Mouse (Mus musculus) neural tube, embryonic 12.5 days (tissue): Measurements from ENCODE around the gene Ahrr. TPM values are rescaled to one million over a fixed set of nuclear protein-coding genes. Genes with fewer than 3 reads are reported as not detected.

Experiments
- ATAC-seq: fragments of 200-750 bp; cut with Nextera tagmentation; 2 replicates; pipeline ENCODE4 v1.8.0; 2017; ENCODE audit warnings: low read depth, mild to moderate bottlenecking, moderate TSS enrichment, moderate library complexity; ENCODE audit not compliant: low FRiP score
- H3K27ac ChIP-seq: fragments of 300-500 bp; sonication (generic); 2 replicates; pipeline ENCODE4 v1.5.1; 2016
- H3K27me3 ChIP-seq: fragments of 300-500 bp; sonication (generic); replicated peaks from 2 replicates; pipeline ENCODE4 v1.6.1; 2016; ENCODE audit warnings: mild to moderate bottlenecking
- H3K36me3 ChIP-seq: fragments of 300-500 bp; sonication (generic); 2 replicates; pipeline ENCODE4 v1.6.1; 2016; ENCODE audit warnings: mild to moderate bottlenecking
- H3K4me1 ChIP-seq: fragments of 300-500 bp; sonication (generic); 2 replicates; pipeline ENCODE4 v1.6.1; 2016
- H3K4me2 ChIP-seq: fragments of 300-500 bp; sonication (generic); replicated peaks from 2 replicates; pipeline ENCODE4 v1.6.1; 2016; ENCODE audit warnings: mild to moderate bottlenecking
- H3K4me3 ChIP-seq: fragments of 300-500 bp; sonication (generic); 2 replicates; pipeline ENCODE4 v1.5.1; 2016
- H3K9ac ChIP-seq: fragments of 300-500 bp; sonication (generic); 2 replicates; pipeline ENCODE4 v1.6.1; 2016; ENCODE audit warnings: mild to moderate bottlenecking
- H3K9me3 ChIP-seq: fragments of 300-500 bp; sonication (generic); 2 replicates; pipeline ENCODE4 v1.6.1; 2016; ENCODE audit warnings: mild to moderate bottlenecking
- WGBS: fragments of 180-500 bp; shearing (Covaris S2); methylation state at CpG from one replicate; pipeline ENCODE4 v1.1.7; 2016; 5-methylcytosine and 5-hydroxymethylcytosine counted together
- polyA plus RNA-seq: library from polyadenylated mRNA; unstranded; fragments of >200 nt; fragmentation: Nextera tagmentation; extraction: Ambion mirVana; gene quantifications from 2 replicates; pipeline ENCODE4 v1.2.1, GENCODE M21; 2016

The Ahrr gene
- polyA plus RNA-seq, 1 experiment from 2014 or later, result 1.3 TPM

DNA sequence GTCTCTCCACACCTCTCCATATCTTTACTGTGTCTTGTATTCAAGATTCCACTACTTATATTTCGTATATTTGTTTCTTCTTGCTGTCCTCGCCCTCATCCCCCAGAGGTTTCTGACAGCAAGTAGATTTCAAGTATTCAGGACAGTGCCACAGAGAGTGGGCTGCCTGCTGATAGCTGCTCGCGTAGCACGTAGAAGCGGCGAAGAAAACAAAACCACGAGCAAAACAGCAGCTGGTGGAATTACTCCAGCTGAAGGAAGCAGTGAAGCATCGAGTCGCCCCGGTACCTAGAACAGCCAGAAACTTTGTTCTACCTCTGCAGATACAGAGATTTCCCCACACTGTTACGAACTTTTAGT is 83.2 kb downstream of the Ahrr start:
- H3K27me3 ChIP-seq, result no peaks in the 10 kb centered on the region
- ATAC-seq, result peak; percentile 70
- H3K36me3 ChIP-seq, result peaks cover 14% of the 10 kb centered on the region
- no peaks in the 10 kb centered on the region for H3K9me3 ChIP-seq
- H3K4me2 ChIP-seq, result peak overlapping the region; percentile 67
- peaks cover 10% of the 10 kb centered on the region for H3K4me1 ChIP-seq
- WGBS, result 21% methylated on average over 12 of the region's 12 CpGs
- 0 out of 2 replicates have a peak overlapping the region, but pooled peaks have one; percentile 34 for H3K27ac ChIP-seq
- H3K9ac ChIP-seq, result peak overlapping the region; percentile 81
- H3K4me3 ChIP-seq, result peak overlapping the region; percentile 75

DNA sequence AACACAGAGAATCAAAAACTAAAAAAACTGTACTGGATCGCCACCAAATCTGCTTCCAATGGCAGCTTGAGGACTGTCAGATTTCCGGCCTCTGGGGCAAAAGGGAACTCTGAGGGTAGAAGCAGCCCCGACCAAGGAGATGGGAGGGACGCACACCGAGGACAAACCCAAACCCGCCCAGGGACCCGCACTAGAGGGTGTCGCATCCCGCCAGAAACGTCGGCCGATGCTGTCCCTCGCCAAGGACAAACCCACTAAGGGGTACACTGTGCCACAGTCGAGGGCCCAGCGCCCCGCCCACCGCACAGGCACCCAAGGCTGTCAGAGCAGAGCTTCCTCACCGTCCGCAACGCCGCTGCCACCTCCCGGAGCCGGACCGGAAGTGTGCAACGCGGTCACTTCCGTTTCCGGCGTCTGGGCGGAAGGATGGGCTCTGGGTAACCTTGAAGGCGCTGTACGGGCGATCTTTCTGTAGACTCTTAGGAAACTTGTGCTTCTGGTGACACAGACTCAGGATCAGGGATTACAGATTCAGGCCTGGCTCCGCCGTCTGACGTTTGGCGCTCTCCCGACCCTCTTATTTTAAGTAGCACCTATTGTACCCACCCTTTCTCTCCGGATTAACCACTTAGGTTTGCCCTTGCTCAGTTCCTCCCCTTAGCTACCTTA is 83.7 kb downstream of the Ahrr start, which contains the start of gene Exoc3:
Gene Exoc3 (minus strand): TSS at position 416 of the 669 bp plus-strand sequence.
- H3K9me3 ChIP-seq, result no peaks in the 10 kb centered on the region
- peak within 1 kb of the TSS; percentile 81 for H3K9ac ChIP-seq
- peaks cover 10% of the 10 kb centered on the region for H3K4me1 ChIP-seq
- ATAC-seq, result peak; percentile 99
- peaks cover 19% of the 10 kb centered on the region for H3K36me3 ChIP-seq
- H3K27ac ChIP-seq, result 0 out of 2 replicates have a peak within 1 kb of the TSS, but pooled peaks have one; percentile 34
- H3K4me2 ChIP-seq, result peak within 1 kb of the TSS; percentile 67
- under 1% methylated on average over 39 of the region's 39 CpGs for WGBS
- H3K4me3 ChIP-seq, result peak within 1 kb of the TSS; percentile 75
- H3K27me3 ChIP-seq, result no peaks in the 10 kb centered on the region

DNA sequence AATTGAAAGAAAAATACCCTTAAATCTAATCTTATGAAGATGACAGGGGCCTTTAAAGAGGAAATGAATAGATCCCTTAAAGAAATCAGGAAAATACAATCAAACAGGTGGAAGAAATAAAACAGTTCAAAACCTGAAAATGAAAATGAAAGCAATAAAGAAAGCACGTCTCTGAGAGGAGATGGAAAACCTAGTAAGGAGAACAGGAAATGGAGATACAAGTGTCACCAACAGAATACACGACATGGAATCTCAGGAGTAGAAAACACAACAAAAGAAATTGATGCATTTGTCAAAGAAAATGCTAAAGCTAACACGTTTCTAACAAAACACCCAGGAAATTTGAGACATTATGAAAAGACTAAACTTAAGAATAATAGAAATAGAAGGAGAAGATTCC is 95.7 kb downstream of the Ahrr start:
- H3K27me3 ChIP-seq, result no peaks in the 10 kb centered on the region
- peaks cover 43% of the 10 kb centered on the region for H3K36me3 ChIP-seq
- no peak overlapping the region for H3K4me3 ChIP-seq
- no peaks in the 10 kb centered on the region for H3K4me1 ChIP-seq
- no peak overlapping the region for H3K4me2 ChIP-seq
- no peak for ATAC-seq
- WGBS, result 85% methylated on average over 3 of the region's 3 CpGs
- no peak overlapping the region for H3K9ac ChIP-seq
- no peak overlapping the region for H3K27ac ChIP-seq
- H3K9me3 ChIP-seq, result no peaks in the 10 kb centered on the region

- no peaks in the 10 kb centered on the region for H3K4me1 ChIP-seq
- no peak overlapping the region for H3K4me2 ChIP-seq
- H3K9ac ChIP-seq, result no peak overlapping the region
- H3K27ac ChIP-seq, result no peak overlapping the region
- H3K36me3 ChIP-seq, result peaks cover 56% of the 10 kb centered on the region
- WGBS, result 89% methylated on average over 6 of the region's 6 CpGs
- no peaks in the 10 kb centered on the region for H3K9me3 ChIP-seq
- ATAC-seq, result no peak
- no peaks in the 10 kb centered on the region for H3K27me3 ChIP-seq
- H3K4me3 ChIP-seq, result no peak overlapping the region
Observed at GRCm38 (mm10) chr13:74192613-74193012, 99.5 kb downstream of the Ahrr start.

DNA sequence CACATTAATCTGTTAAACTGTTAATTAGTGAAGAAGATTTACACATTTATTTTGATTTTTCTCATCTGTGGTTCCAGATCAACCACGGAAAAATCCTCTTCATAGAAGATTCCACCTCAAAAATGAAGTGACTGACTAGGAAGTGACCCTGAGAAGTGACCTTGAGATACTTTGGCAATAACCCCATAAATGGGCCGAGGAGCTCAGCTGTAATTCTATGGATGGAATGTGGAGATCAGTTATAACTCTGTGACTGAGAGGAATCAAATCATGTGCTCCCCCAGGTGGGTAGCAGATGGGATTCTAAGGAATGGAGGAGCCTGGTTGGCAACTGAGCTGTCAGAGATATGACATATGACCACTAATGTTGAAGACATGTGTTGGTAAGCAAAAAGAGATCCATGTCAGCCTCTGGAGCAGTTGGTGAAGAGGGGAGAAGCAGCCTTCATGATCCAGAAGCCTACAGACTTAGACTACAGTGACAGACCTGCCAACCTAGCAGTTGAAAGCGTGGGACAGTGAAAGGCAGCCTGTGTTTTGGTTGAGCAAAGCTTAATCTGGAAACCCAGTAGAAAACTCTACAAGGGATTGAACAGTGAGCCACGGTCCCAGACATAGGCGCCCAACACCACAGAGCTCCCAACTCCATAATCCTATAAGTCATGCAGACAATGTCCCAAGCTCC is 109.0 kb downstream of the Ahrr start:
- H3K4me2 ChIP-seq, result no peak overlapping the region

DNA sequence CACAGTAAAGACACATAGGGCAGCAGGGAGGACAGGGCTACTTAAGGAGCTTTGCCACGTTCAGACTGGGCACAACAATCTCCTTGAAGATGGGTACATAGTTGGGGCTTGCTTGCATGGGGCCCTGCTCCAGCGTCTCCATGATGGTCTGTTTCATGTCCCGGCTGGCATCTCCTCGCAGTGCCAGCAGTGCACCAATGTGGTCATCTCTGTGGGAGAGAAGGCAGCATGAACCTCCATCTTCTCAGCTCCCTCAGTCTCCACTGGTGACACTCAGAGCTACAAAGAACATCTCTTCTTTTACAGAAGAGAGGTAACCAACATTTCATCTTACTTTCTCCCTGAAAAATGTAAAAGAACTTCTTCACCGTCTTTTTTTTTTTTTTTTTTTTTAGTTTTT is 120.1 kb downstream of the Ahrr start:
- Histone ChIP-seq H3K9me3 (no peaks in the 10 kb centered on the region), H3K4me2 (no peak overlapping the region), H3K36me3 (peaks cover 56% of the 10 kb centered on the region), H3K27me3 (no peaks in the 10 kb centered on the region), H3K4me3 (no peak overlapping the region), H3K9ac (no peak overlapping the region), H3K4me1 (0 out of 2 replicates have a peak, but pooled peaks cover 2% of the 10 kb centered on the region), H3K27ac (no peak overlapping the region)
- no peak for ATAC-seq
- WGBS, result 94% methylated on average over 5 of the region's 5 CpGs

More for the DNA sequence above, 109.0 kb downstream of the Ahrr start:
- no peaks in the 10 kb centered on the region for H3K4me1 ChIP-seq
- H3K36me3 ChIP-seq, result peaks cover 53% of the 10 kb centered on the region
- H3K4me3 ChIP-seq, result no peak overlapping the region
- H3K9me3 ChIP-seq, result no peaks in the 10 kb centered on the region
- no peak for ATAC-seq
- H3K9ac ChIP-seq, result no peak overlapping the region
- WGBS, result 89% methylated on average over 5 of the region's 5 CpGs
- no peaks in the 10 kb centered on the region for H3K27me3 ChIP-seq
- H3K27ac ChIP-seq, result no peak overlapping the region

DNA sequence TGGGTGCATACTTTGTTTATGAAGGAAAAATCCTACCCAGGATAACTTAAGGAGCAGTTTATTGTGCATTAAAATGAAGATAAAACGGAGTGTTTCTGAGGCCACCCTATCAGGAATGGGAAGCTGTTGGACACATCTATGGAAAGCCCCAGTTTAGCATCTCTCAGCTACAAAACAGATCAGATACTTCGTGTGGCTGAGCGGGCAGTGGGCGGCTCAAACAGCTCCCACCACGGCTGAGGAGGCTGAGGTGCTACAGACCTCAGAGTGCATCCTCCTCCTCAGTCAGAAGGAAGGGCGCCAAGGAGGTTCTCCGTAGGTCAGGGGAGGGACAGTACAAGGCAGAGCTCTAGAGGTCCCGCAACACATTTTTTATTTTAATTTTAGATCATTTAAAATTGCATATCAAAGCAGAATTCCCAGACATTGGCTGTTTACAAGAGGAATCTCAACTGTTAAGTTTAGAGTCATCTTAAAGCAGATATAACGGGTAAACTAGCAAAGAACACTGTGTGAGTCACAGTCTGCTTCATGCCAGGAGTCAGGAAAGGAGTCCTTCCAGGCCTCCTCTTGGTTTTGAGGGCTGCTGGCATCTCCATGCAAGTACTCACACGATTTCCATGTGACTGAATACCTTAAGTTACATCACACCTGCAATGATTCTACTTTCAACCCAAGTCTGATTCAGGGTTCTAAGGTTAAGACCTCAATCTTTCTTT is 122.5 kb downstream of the Ahrr start:
- 89% methylated on average over 10 of the region's 10 CpGs for WGBS
- no peak overlapping the region for H3K27ac ChIP-seq
- no peak overlapping the region for H3K4me2 ChIP-seq
- H3K36me3 ChIP-seq, result peaks cover 38% of the 10 kb centered on the region
- ATAC-seq, result no peak
- H3K4me3 ChIP-seq, result no peak overlapping the region
- H3K4me1 ChIP-seq, result 0 out of 2 replicates have a peak, but pooled peaks cover 11% of the 10 kb centered on the region
- no peak overlapping the region for H3K9ac ChIP-seq
- no peaks in the 10 kb centered on the region for H3K9me3 ChIP-seq
- H3K27me3 ChIP-seq, result no peaks in the 10 kb centered on the region

DNA sequence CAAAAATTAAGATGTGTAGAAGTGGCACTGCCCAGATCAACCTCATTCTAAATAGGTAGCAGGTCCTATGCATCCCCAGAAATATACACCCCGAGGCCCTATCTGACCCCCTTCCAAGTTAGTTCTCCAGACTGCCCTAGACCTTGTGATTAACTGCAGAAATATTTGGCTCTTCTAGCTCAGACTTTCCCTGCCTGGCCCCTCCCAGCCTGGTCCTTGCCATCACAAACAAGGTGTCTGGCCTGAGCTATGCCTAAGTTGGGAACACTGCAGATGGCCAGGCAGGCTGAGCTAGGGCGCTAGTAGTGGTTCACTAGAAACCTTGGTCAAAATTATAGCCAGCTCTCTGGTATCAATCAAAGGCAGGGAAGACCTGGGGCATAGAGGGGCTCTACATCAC is 124.6 kb downstream of the Ahrr start:
- 87% methylated on average over 2 of the region's 2 CpGs for WGBS
- Histone ChIP-seq H3K4me2 (no peak overlapping the region), H3K4me3 (no peak overlapping the region), H3K36me3 (peaks cover 20% of the 10 kb centered on the region), H3K9ac (no peak overlapping the region), H3K27me3 (no peaks in the 10 kb centered on the region), H3K4me1 (0 out of 2 replicates have a peak, but pooled peaks cover 11% of the 10 kb centered on the region), H3K9me3 (no peaks in the 10 kb centered on the region), H3K27ac (no peak overlapping the region)
- peak; percentile 26; the same call in 1 of the 2 replicates for ATAC-seq

DNA sequence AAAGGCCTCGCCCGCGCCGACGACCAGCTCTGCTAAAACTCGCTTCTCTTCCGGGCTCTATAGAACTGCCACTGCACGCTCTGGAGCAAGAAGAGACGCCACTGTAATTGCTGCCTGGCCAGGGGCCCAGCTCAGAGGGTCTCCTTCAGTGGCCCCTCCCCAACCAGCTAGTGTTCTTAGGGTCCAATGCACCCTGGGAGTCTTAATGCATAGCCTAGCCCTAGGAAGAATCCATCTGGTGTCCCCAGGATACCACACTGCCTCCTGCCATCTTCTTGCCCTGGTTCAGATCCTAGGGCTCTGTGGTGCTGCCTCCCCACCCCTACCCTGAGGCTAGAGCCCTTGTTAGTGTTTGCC is 125.1 kb downstream of the Ahrr start:
- peak overlapping the region; percentile 47 for H3K4me3 ChIP-seq
- H3K27me3 ChIP-seq, result no peaks in the 10 kb centered on the region
- peak overlapping the region; percentile 53 for H3K9ac ChIP-seq
- 10% methylated on average over 9 of the region's 9 CpGs for WGBS
- H3K36me3 ChIP-seq, result peaks cover 17% of the 10 kb centered on the region
- H3K4me1 ChIP-seq, result 0 out of 2 replicates have a peak, but pooled peaks cover 11% of the 10 kb centered on the region
- ATAC-seq, result peak; percentile 59; the same call in 1 of the 2 replicates
- H3K4me2 ChIP-seq, result peak overlapping the region; percentile 80
- H3K9me3 ChIP-seq, result no peaks in the 10 kb centered on the region
- no peak overlapping the region for H3K27ac ChIP-seq

GRCm38 (mm10) chr13:74166348-74167056 is 125.6 kb downstream of the Ahrr start:
- peak overlapping the region; percentile 53 for H3K9ac ChIP-seq
- ATAC-seq, result peak; percentile 84
- no peaks in the 10 kb centered on the region for H3K9me3 ChIP-seq
- no peak overlapping the region for H3K27ac ChIP-seq
- H3K4me1 ChIP-seq, result 0 out of 2 replicates have a peak, but pooled peaks cover 11% of the 10 kb centered on the region
- peak overlapping the region; percentile 80 for H3K4me2 ChIP-seq
- WGBS, result 11% methylated on average over 19 of the region's 19 CpGs
- H3K36me3 ChIP-seq, result peaks cover 12% of the 10 kb centered on the region; the same call in 1 of the 2 replicates
- H3K4me3 ChIP-seq, result peak overlapping the region; percentile 47
- no peaks in the 10 kb centered on the region for H3K27me3 ChIP-seq
